Comparison of ENCODE assay signal across 9 mouse cellular contexts in genomic region chr19:10219108-10219507, GRCm38 (mm10). TPM values are rescaled to one million over a fixed set of nuclear protein-coding genes. Genes with fewer than 3 reads are reported as not detected.
DNase-seq lines count a peak whose midpoint lies in the region; ATAC-seq and TF ChIP-seq lines count a peak whose summit lies in the region.
"Had no signal": no experiment of that assay in that cellular context is flagged by ENCODE, and none has a peak within 500 bp of the region (broad histone marks: within the 10 kb centered on the region; RNA-seq: fewer than 3 reads in every experiment).

No protein-coding gene starts in this region.

- no peak for TF ChIP-seq EP300 in heart, adult 2 months (IDR thresholded peaks at IDR 0.05; ENCODE audit: insufficient read depth, low read depth, low read length)

- peak; percentile 78 for TF ChIP-seq CTCF in heart, adult 2 months (IDR thresholded peaks at IDR 0.05)
- peak; percentile 80 for TF ChIP-seq CTCF in kidney, postnatal 0 days (IDR thresholded peaks at IDR 0.05; ENCODE audit: low read depth)

- 46% methylated on average over 3 of the region's 3 CpGs for WGBS in heart, adult 2 months
- WGBS in kidney, postnatal 0 days: 34% methylated on average over 3 of the region's 3 CpGs

- no peaks in the 10 kb centered on the region for H3K4me1 ChIP-seq in heart, adult 2 months (ENCODE audit: control insufficient read depth, insufficient read depth, low read length)
- no peaks in the 10 kb centered on the region for H3K4me1 ChIP-seq in kidney, postnatal 0 days (replicated peaks; ENCODE audit: insufficient read depth, low read length)

- H3K9me3 ChIP-seq in kidney, postnatal 0 days (replicated peaks; ENCODE audit: low read length): no peaks in the 10 kb centered on the region
- H3K9me3 ChIP-seq: limb, embryonic 15.5 days had no signal

- intact Hi-C loops in heart, adult 2 months (cut with DNase I): no loop called here
- intact Hi-C loops in heart, postnatal 25 days (cut with DNase I): no loop called here

- H3K4me2 ChIP-seq in kidney, postnatal 0 days (ENCODE audit: low read length): no peak overlapping the region
- H3K4me2 ChIP-seq: limb, embryonic 15.5 days had no signal

- no peaks in the 10 kb centered on the region for H3K79me2 ChIP-seq in heart, adult 2 months (replicated peaks; ENCODE audit: control insufficient read depth, insufficient read depth, low read length)

- no peaks in the 10 kb centered on the region for H3K27me3 ChIP-seq in heart, adult 2 months (ENCODE audit: control insufficient read depth, insufficient read depth, low read length)
- no peaks in the 10 kb centered on the region for H3K27me3 ChIP-seq in kidney, postnatal 0 days (ENCODE audit: insufficient read depth, low read length)
- H3K27me3 ChIP-seq: limb, embryonic 15.5 days had no signal

- peak; percentile 14; the same call in 1 of the 2 replicates for ATAC-seq in kidney, postnatal 0 days (replicated peaks; ENCODE audit: low FRiP score, low read depth)

- no peak overlapping the region for H3K9ac ChIP-seq in heart, adult 2 months (ENCODE audit: low read depth, low read length)
- H3K9ac ChIP-seq in kidney, postnatal 0 days (ENCODE audit: low read depth, low read length): no peak overlapping the region
- H3K9ac ChIP-seq: limb, embryonic 15.5 days had no signal

- no peaks in the 10 kb centered on the region for H3K36me3 ChIP-seq in heart, adult 2 months (ENCODE audit: control insufficient read depth, insufficient read depth, low read length)
- no peaks in the 10 kb centered on the region for H3K36me3 ChIP-seq in kidney, postnatal 0 days (ENCODE audit: insufficient read depth, low read length)
- H3K36me3 ChIP-seq: limb, embryonic 15.5 days had no signal

- no peak for TF ChIP-seq POLR2A in heart, adult 2 months (IDR thresholded peaks at IDR 0.05; ENCODE audit: insufficient read depth, low read depth, low read length)

- no peak overlapping the region for H3K27ac ChIP-seq in heart, adult 2 months
- H3K27ac ChIP-seq in kidney, postnatal 0 days: no peak overlapping the region
- H3K27ac ChIP-seq: limb, embryonic 15.5 days had no signal

- no peak overlapping the region for H3K4me3 ChIP-seq in heart, adult 2 months
- no peak overlapping the region for H3K4me3 ChIP-seq in kidney, postnatal 0 days (replicated peaks; ENCODE audit: low read depth, low read length)
- H3K4me3 ChIP-seq: limb, embryonic 15.5 days had no signal

- DNase-seq in heart, adult 2 months: no peak
- no peak for DNase-seq in heart, postnatal 25 days (ENCODE audit: low spot score)
- peak; percentile 54 for DNase-seq in right cerebral cortex, postnatal 14 days
- no peak for DNase-seq in right cerebral cortex, postnatal 25 days
- peak; percentile 76 for DNase-seq in brain, adult 2 months (ENCODE audit: low read depth, low spot score)
- peak; percentile 73 for DNase-seq in kidney, postnatal 0 days (ENCODE audit: low spot score)
- peak; percentile 64 for DNase-seq in naive thymus-derived CD4-positive, alpha-beta T cell, adult 2 months (ENCODE audit: low read depth)
- no peak for DNase-seq in ovary, postnatal 10 days (ENCODE audit: low spot score)

RNA-seq across cellular contexts. Expression of gene Fen1, which starts 15.1 kb away (rescaled TPM):
- total RNA-seq in heart, adult 2 months (2021): 1 to 10 TPM; 3.7 to 4.5 TPM
- 2.9 and 3.8 TPM in 2 replicates for polyA plus RNA-seq in heart, adult 2 months (2012; rRNA removed)
- total RNA-seq in heart, postnatal 25 days (2021): 1 to 10 TPM; 4.5 to 4.7 TPM
- 46.6 and 56.1 TPM in 2 replicates for polyA plus RNA-seq in kidney, postnatal 0 days (2015; fragmentation: Nextera tagmentation; extraction: Ambion mirVana)

RNA-seq across cellular contexts. Expression of gene Tmem258, which starts 15.3 kb away (rescaled TPM):
- total RNA-seq in heart, adult 2 months (2021): 100 to 1,000 TPM; 154 to 181 TPM
- 200 and 205 TPM in 2 replicates for polyA plus RNA-seq in heart, adult 2 months (2012; rRNA removed)
- 100 to 1,000 TPM; 172 to 178 TPM for total RNA-seq in heart, postnatal 25 days (2021)
- 427 and 460 TPM in 2 replicates for polyA plus RNA-seq in kidney, postnatal 0 days (2015; fragmentation: Nextera tagmentation; extraction: Ambion mirVana)

RNA-seq across cellular contexts. Expression of gene Myrf, which starts 21.4 kb away (rescaled TPM):
- 1 to 10 TPM; 3.9 to 4.7 TPM for total RNA-seq in heart, adult 2 months (2021)
- polyA plus RNA-seq in heart, adult 2 months (2012; rRNA removed): 6.0 and 6.5 TPM in 2 replicates
- 1 to 10 TPM; 4.5 to 6.8 TPM for total RNA-seq in heart, postnatal 25 days (2021)
- polyA plus RNA-seq in kidney, postnatal 0 days (2015; fragmentation: Nextera tagmentation; extraction: Ambion mirVana): 1.2 and 1.5 TPM in 2 replicates

RNA-seq across cellular contexts. Expression of gene Fads1, which starts 36.4 kb away (rescaled TPM):
- total RNA-seq in heart, adult 2 months (2021): 10 to 100 TPM; 24.2 to 25.3 TPM
- 14.6 and 16.2 TPM in 2 replicates for polyA plus RNA-seq in heart, adult 2 months (2012; rRNA removed)
- 10 to 100 TPM; 20.2 to 23.7 TPM for total RNA-seq in heart, postnatal 25 days (2021)
- 54.6 and 63.9 TPM in 2 replicates for polyA plus RNA-seq in kidney, postnatal 0 days (2015; fragmentation: Nextera tagmentation; extraction: Ambion mirVana)

Comparison
In these comparisons a context has a peak if more than half of its experiments do, and no peak if none do; other contexts are left out.
1. DNase-seq: peak in right cerebral cortex, postnatal 14 days (single experiment), brain, adult 2 months (single experiment), kidney, postnatal 0 days (single experiment) and naive thymus-derived CD4-positive, alpha-beta T cell, adult 2 months (single experiment); none in heart, adult 2 months (0 of 2), heart, postnatal 25 days (single experiment), right cerebral cortex, postnatal 25 days (single experiment) and ovary, postnatal 10 days (single experiment).